Mouse (Mus musculus): ENCODE measurements at regions not wholly inside any gene's neighbourhood (a gene's known extent, or its start where the extent isn't known, plus 50 kb on each side); places are given as distances from the start of the nearest gene placed in this dataset.
A peak's percentile ranks its signal among the peaks of the same experiment; 100 is the strongest.

- no peak for TF ChIP-seq POLR2A (IDR thresholded peaks at IDR 0.05; ENCODE audit: borderline replicate concordance, control insufficient read depth, low read depth, low read length)
- no peak for TF ChIP-seq CTCF (IDR thresholded peaks at IDR 0.05; ENCODE audit: control insufficient read depth, insufficient read depth, low read length)
- no peaks in the 10 kb centered on the region for H3K4me1 ChIP-seq (ENCODE audit: control insufficient read depth, insufficient read depth, low read length)
- H3K4me3 ChIP-seq (replicated peaks; ENCODE audit: control insufficient read depth, low read depth, low read length), result no peak overlapping the region
- no peak overlapping the region for H3K27ac ChIP-seq (ENCODE audit: control insufficient read depth, insufficient read depth, low read depth, low read length, poor library complexity)
- 36% methylated on average over 6 of the region's 6 CpGs for WGBS
Measured at GRCm38 (mm10) chr4:9028946-9029345, 790.1 kb upstream of the Car8 start.

- no peak overlapping the region for H3K4me3 ChIP-seq (replicated peaks; ENCODE audit: control insufficient read depth, low read depth, low read length)
- no peak for TF ChIP-seq POLR2A (IDR thresholded peaks at IDR 0.05; ENCODE audit: borderline replicate concordance, control insufficient read depth, low read depth, low read length)
- TF ChIP-seq CTCF (IDR thresholded peaks at IDR 0.05; ENCODE audit: control insufficient read depth, insufficient read depth, low read length), result no peak
- WGBS, result 2% methylated on average over 12 of the region's 12 CpGs
- no peaks in the 10 kb centered on the region for H3K4me1 ChIP-seq (ENCODE audit: control insufficient read depth, insufficient read depth, low read length)
- no peak overlapping the region for H3K27ac ChIP-seq (ENCODE audit: control insufficient read depth, insufficient read depth, low read depth, low read length, poor library complexity)
Measured at GRCm38 (mm10) chr4:9028475-9028874, 789.6 kb upstream of the Car8 start.

GRCm38 (mm10) chr4:9027798-9028404 lies 789.1 kb upstream of the Car8 start:
- H3K4me1 ChIP-seq (ENCODE audit: control insufficient read depth, insufficient read depth, low read length), result no peaks in the 10 kb centered on the region
- no peak for TF ChIP-seq POLR2A (IDR thresholded peaks at IDR 0.05; ENCODE audit: borderline replicate concordance, control insufficient read depth, low read depth, low read length)
- peak; percentile 80 for TF ChIP-seq CTCF (IDR thresholded peaks at IDR 0.05; ENCODE audit: control insufficient read depth, insufficient read depth, low read length)

GRCm38 (mm10) chr4:9027383-9027782 lies 788.5 kb upstream of the Car8 start:
- TF ChIP-seq POLR2A (IDR thresholded peaks at IDR 0.05; ENCODE audit: borderline replicate concordance, control insufficient read depth, low read depth, low read length), result no peak
- 23% methylated on average over 7 of the region's 7 CpGs for WGBS
- Histone ChIP-seq H3K27ac (ENCODE audit: control insufficient read depth, insufficient read depth, low read depth, low read length, poor library complexity) (no peak overlapping the region), H3K4me1 (ENCODE audit: control insufficient read depth, insufficient read depth, low read length) (no peaks in the 10 kb centered on the region), H3K4me3 (replicated peaks; ENCODE audit: control insufficient read depth, low read depth, low read length) (no peak overlapping the region)

More at GRCm38 (mm10) chr4:9027798-9028404, 789.1 kb upstream of the Car8 start:
- WGBS, result under 1% methylated on average over 30 of the region's 30 CpGs
- Histone ChIP-seq H3K4me3 (replicated peaks; ENCODE audit: control insufficient read depth, low read depth, low read length) (peak overlapping the region; percentile 21), H3K27ac (ENCODE audit: control insufficient read depth, insufficient read depth, low read depth, low read length, poor library complexity) (no peak overlapping the region)

- WGBS, result 68% methylated on average over 16 of the region's 16 CpGs
- Histone ChIP-seq H3K27ac (ENCODE audit: control insufficient read depth, insufficient read depth, low read depth, low read length, poor library complexity) (no peak overlapping the region), H3K4me1 (ENCODE audit: control insufficient read depth, insufficient read depth, low read length) (no peaks in the 10 kb centered on the region; the same call in 1 of the 2 replicates), H3K4me3 (replicated peaks; ENCODE audit: control insufficient read depth, low read depth, low read length) (no peak overlapping the region)
- TF ChIP-seq CTCF (IDR thresholded peaks at IDR 0.05; ENCODE audit: control insufficient read depth, insufficient read depth, low read length), result no peak
- TF ChIP-seq POLR2A (IDR thresholded peaks at IDR 0.05; ENCODE audit: borderline replicate concordance, control insufficient read depth, low read depth, low read length), result no peak
Measured at GRCm38 (mm10) chr4:9026841-9027240, 788.0 kb upstream of the Car8 start.

- 51% methylated on average over 8 of the region's 8 CpGs for WGBS
- Histone ChIP-seq H3K27ac (ENCODE audit: control insufficient read depth, insufficient read depth, low read depth, low read length, poor library complexity) (no peak overlapping the region), H3K4me1 (ENCODE audit: control insufficient read depth, insufficient read depth, low read length) (no peaks in the 10 kb centered on the region; the same call in 1 of the 2 replicates), H3K4me3 (replicated peaks; ENCODE audit: control insufficient read depth, low read depth, low read length) (no peak overlapping the region)
- no peak for TF ChIP-seq POLR2A (IDR thresholded peaks at IDR 0.05; ENCODE audit: borderline replicate concordance, control insufficient read depth, low read depth, low read length)
- TF ChIP-seq CTCF (IDR thresholded peaks at IDR 0.05; ENCODE audit: control insufficient read depth, insufficient read depth, low read length), result no peak
Measured at GRCm38 (mm10) chr4:9025821-9026470, 787.1 kb upstream of the Car8 start.

GRCm38 (mm10) chr4:9024216-9024925 lies 785.5 kb upstream of the Car8 start:
- Histone ChIP-seq H3K27ac (ENCODE audit: control insufficient read depth, insufficient read depth, low read depth, low read length, poor library complexity) (no peak overlapping the region), H3K4me3 (replicated peaks; ENCODE audit: control insufficient read depth, low read depth, low read length) (no peak overlapping the region), H3K4me1 (ENCODE audit: control insufficient read depth, insufficient read depth, low read length) (no peaks in the 10 kb centered on the region; the same call in 1 of the 2 replicates)
- TF ChIP-seq CTCF (IDR thresholded peaks at IDR 0.05; ENCODE audit: control insufficient read depth, insufficient read depth, low read length) (no peak), POLR2A (IDR thresholded peaks at IDR 0.05; ENCODE audit: borderline replicate concordance, control insufficient read depth, low read depth, low read length) (no peak)
- WGBS, result 82% methylated on average over 6 of the region's 6 CpGs
